In genomic region chr19:38819427-38819802, GRCm38 (mm10) we compare ENCODE assay signal across 8 mouse cellular contexts. TPM values are rescaled to one million over a fixed set of nuclear protein-coding genes. Genes with fewer than 3 reads are reported as not detected.
DNase-seq lines count a peak whose midpoint lies in the region; ATAC-seq lines count a peak whose summit lies in the region.

No protein-coding gene starts in this region.

- no peaks in the 10 kb centered on the region for H3K27me3 ChIP-seq in heart, embryonic 16.5 days (ENCODE audit: control insufficient read depth, insufficient read depth, low read length)
- no peaks in the 10 kb centered on the region for H3K27me3 ChIP-seq in hindbrain, embryonic 12.5 days
- H3K27me3 ChIP-seq in midbrain, embryonic 12.5 days, result no peaks in the 10 kb centered on the region

- no peaks in the 10 kb centered on the region for H3K9me3 ChIP-seq in heart, embryonic 16.5 days (replicated peaks; ENCODE audit: control insufficient read depth, low read length)
- no peaks in the 10 kb centered on the region for H3K9me3 ChIP-seq in hindbrain, embryonic 12.5 days (replicated peaks)
- H3K9me3 ChIP-seq in midbrain, embryonic 12.5 days, result no peaks in the 10 kb centered on the region

- peak overlapping the region; percentile 96 for H3K4me2 ChIP-seq in heart, embryonic 16.5 days (ENCODE audit: low read depth, low read length)
- H3K4me2 ChIP-seq in hindbrain, embryonic 12.5 days (replicated peaks), result peak overlapping the region; percentile 93
- H3K4me2 ChIP-seq in midbrain, embryonic 12.5 days (replicated peaks), result peak overlapping the region; percentile 91

- peaks cover 11% of the 10 kb centered on the region for H3K4me1 ChIP-seq in heart, embryonic 16.5 days (ENCODE audit: control insufficient read depth, insufficient read depth, low read length)
- H3K4me1 ChIP-seq in hindbrain, embryonic 12.5 days, result peaks cover 13% of the 10 kb centered on the region
- H3K4me1 ChIP-seq in midbrain, embryonic 12.5 days, result peaks cover 17% of the 10 kb centered on the region

- 12% methylated on average over 16 of the region's 16 CpGs for WGBS in heart, embryonic 16.5 days
- 15% methylated on average over 16 of the region's 16 CpGs for WGBS in hindbrain, embryonic 12.5 days
- 11% methylated on average over 16 of the region's 16 CpGs for WGBS in midbrain, embryonic 12.5 days

- H3K27ac ChIP-seq in heart, embryonic 16.5 days (ENCODE audit: low read length), result peak overlapping the region; percentile 59; the same call in 1 of the 2 replicates
- peak overlapping the region; percentile 64 for H3K27ac ChIP-seq in hindbrain, embryonic 12.5 days
- H3K27ac ChIP-seq in midbrain, embryonic 12.5 days (replicated peaks), result peak overlapping the region; percentile 78

- H3K9ac ChIP-seq in heart, embryonic 16.5 days (ENCODE audit: low read length), result peak overlapping the region; percentile 87
- H3K9ac ChIP-seq in hindbrain, embryonic 12.5 days, result peak overlapping the region; percentile 85
- H3K9ac ChIP-seq in midbrain, embryonic 12.5 days (replicated peaks), result peak overlapping the region; percentile 86

- DNase-seq in heart, postnatal 25 days (ENCODE audit: low spot score), result no peak
- no peak for DNase-seq in urinary bladder, postnatal 36 days (ENCODE audit: low spot score in 2 of 2)
- no peak for DNase-seq in embryo, embryonic 10.5 days (ENCODE audit: low spot score)
- no peak for DNase-seq in kidney, adult 9 months

- ATAC-seq in heart, embryonic 16.5 days (replicated peaks; ENCODE audit: extremely low read depth, insufficient read depth, low FRiP score), result 0 out of 2 replicates have a peak, but pooled peaks have one; percentile 53
- ATAC-seq in activated CD4-positive, CD25-positive, alpha-beta regulatory T cell, adult 4 months, result peak; percentile 63
- peak; percentile 78 for ATAC-seq in hindbrain, embryonic 12.5 days (ENCODE audit: low FRiP score)
- ATAC-seq in midbrain, embryonic 12.5 days (ENCODE audit: low FRiP score, low read depth), result peak; percentile 82

- peak overlapping the region; percentile 96 for H3K4me3 ChIP-seq in heart, embryonic 16.5 days (ENCODE audit: low read length)
- H3K4me3 ChIP-seq in hindbrain, embryonic 12.5 days, result peak overlapping the region; percentile 83
- H3K4me3 ChIP-seq in midbrain, embryonic 12.5 days, result peak overlapping the region; percentile 86

- H3K36me3 ChIP-seq in heart, embryonic 16.5 days (ENCODE audit: control insufficient read depth, insufficient read depth), result peaks cover 8% of the 10 kb centered on the region
- peaks cover 18% of the 10 kb centered on the region for H3K36me3 ChIP-seq in hindbrain, embryonic 12.5 days
- peaks cover 20% of the 10 kb centered on the region for H3K36me3 ChIP-seq in midbrain, embryonic 12.5 days

- intact Hi-C loops in heart, postnatal 25 days (cut with DNase I), result loop anchor here (2.0 to 5.0 kb wide), 2 partner anchors 17 to 98 kb away; partner anchors contain the start of gene Tbc1d12

RNA-seq across cellular contexts. Expression of gene Noc3l, which starts 0.4 kb away (rescaled TPM):
- polyA plus RNA-seq in heart, embryonic 16.5 days (2015; fragmentation: Nextera tagmentation; extraction: Ambion mirVana), result 3.6 and 4.3 TPM in 2 replicates
- total RNA-seq in heart, postnatal 25 days (2021), result 1 to 10 TPM; 6.1 to 6.7 TPM
- 1 to 10 TPM; 7.1 to 9.5 TPM for polyA plus RNA-seq in activated CD4-positive, CD25-positive, alpha-beta regulatory T cell, adult 4 months (2017; shearing (Covaris generic))
- 9.4 and 9.6 TPM in 2 replicates for polyA plus RNA-seq in hindbrain, embryonic 12.5 days (2016; fragmentation: Nextera tagmentation; extraction: Ambion mirVana)
- 8.7 and 9.6 TPM in 2 replicates for polyA plus RNA-seq in midbrain, embryonic 12.5 days (2016; fragmentation: Nextera tagmentation; extraction: Ambion mirVana)

RNA-seq across cellular contexts. Expression of gene Tbc1d12, which starts 17.0 kb away (rescaled TPM):
- 1.3 TPM in 2 replicates for polyA plus RNA-seq in heart, embryonic 16.5 days (2015; fragmentation: Nextera tagmentation; extraction: Ambion mirVana)
- 1 to 10 TPM; 5.9 to 6.7 TPM for total RNA-seq in heart, postnatal 25 days (2021)
- polyA plus RNA-seq in activated CD4-positive, CD25-positive, alpha-beta regulatory T cell, adult 4 months (2017; shearing (Covaris generic)), result under 1 TPM; 0.74 to 0.99 TPM
- polyA plus RNA-seq in hindbrain, embryonic 12.5 days (2016; fragmentation: Nextera tagmentation; extraction: Ambion mirVana), result 5.6 and 6.1 TPM in 2 replicates
- 4.5 and 5.2 TPM in 2 replicates for polyA plus RNA-seq in midbrain, embryonic 12.5 days (2016; fragmentation: Nextera tagmentation; extraction: Ambion mirVana)
